Mouse (Mus musculus): ENCODE data around the gene Atp9a.

GRCm38 (mm10) chr2:168667745-168668144, 74.5 kb downstream of the Atp9a start:
- TF ChIP-seq CTCF (IDR thresholded peaks at IDR 0.05; ENCODE audit: borderline replicate concordance, control insufficient read depth, extremely low read depth, insufficient read depth, low read length, poor library complexity) (no peak), POLR2A (IDR thresholded peaks at IDR 0.05; ENCODE audit: control insufficient read depth, extremely low read depth, insufficient read depth, low read length, poor library complexity) (no peak)

Measured in thymus, adult 2 months (tissue).